Mouse (Mus musculus) intestine, postnatal 0 days (tissue): Measurements from ENCODE around the gene Clca3b. TPM values are rescaled to one million over a fixed set of nuclear protein-coding genes. Genes with fewer than 3 reads are reported as not detected.
"Not testable (repeated sequence)": the region's sequence is repeated elsewhere in the genome, so short reads cannot be mapped to it uniquely, and the experiment has no call there.

ENCODE experiments used
- ATAC-seq: fragments of 200-750 bp; cut with Nextera tagmentation; 2 replicates; pipeline ENCODE4 v1.8.0; 2017; ENCODE audit warnings: mild to moderate bottlenecking, moderate TSS enrichment, moderate library complexity
- H3K27ac ChIP-seq: fragments of 300-500 bp; sonication (generic); 2 replicates; pipeline ENCODE4 v1.5.1; 2014; ENCODE audit warnings: mild to moderate bottlenecking, low read depth, low read length, moderate library complexity
- H3K27me3 ChIP-seq: fragments of 300-500 bp; sonication (generic); replicated peaks from 2 replicates; pipeline ENCODE4 v1.6.1; 2014; ENCODE audit warnings: low read length, mixed read lengths; ENCODE audit not compliant: control insufficient read depth, insufficient read depth
- H3K36me3 ChIP-seq: fragments of 300-500 bp; sonication (generic); 2 replicates; pipeline ENCODE4 v1.6.1; 2014; ENCODE audit warnings: mild to moderate bottlenecking, moderate library complexity; ENCODE audit not compliant: control insufficient read depth, insufficient read depth
- H3K4me1 ChIP-seq: fragments of 300-500 bp; sonication (generic); replicated peaks from 2 replicates; pipeline ENCODE4 v1.6.1; 2014; ENCODE audit warnings: antibody characterized with exemption, low read length, mixed read lengths; ENCODE audit not compliant: control insufficient read depth, insufficient read depth
- H3K4me2 ChIP-seq: fragments of 300-500 bp; sonication (generic); replicated peaks from 2 replicates; pipeline ENCODE4 v1.6.1; 2014; ENCODE audit warnings: low read depth, mild to moderate bottlenecking, moderate library complexity
- H3K4me3 ChIP-seq: fragments of 300-500 bp; sonication (generic); 2 replicates; pipeline ENCODE4 v1.5.1; 2014; ENCODE audit warnings: low read depth, low read length
- H3K9ac ChIP-seq: fragments of 300-500 bp; sonication (generic); 2 replicates; pipeline ENCODE4 v1.6.1; 2014; ENCODE audit warnings: mild to moderate bottlenecking, low read depth, low read length
- H3K9me3 ChIP-seq: fragments of 300-500 bp; sonication (generic); 2 replicates; pipeline ENCODE4 v1.6.1; 2016; ENCODE audit warnings: mixed run types; ENCODE audit not compliant: control insufficient read depth
- CTCF ChIP-seq: sonication (generic); IDR thresholded peaks from 2 replicates; pipeline ENCODE4 v1.5.1; 2016; ENCODE audit warnings: low read depth, mild to moderate bottlenecking, control low read depth, antibody characterized with exemption, moderate library complexity
- WGBS: fragments of 180-500 bp; shearing (Covaris S2); extraction: QIAGEN DNeasy Blood & Tissue Kit; methylation state at CpG from one replicate; pipeline ENCODE4 v1.1.7; 2014; 5-methylcytosine and 5-hydroxymethylcytosine counted together
- polyA plus RNA-seq: library from polyadenylated mRNA; unstranded; fragments of >200 nt; fragmentation: Nextera tagmentation; extraction: Ambion mirVana; gene quantifications from 2 replicates; pipeline ENCODE4 v1.2.1, GENCODE M21; 2015

The Clca3b gene
- 2.5 and 3.6 TPM in 2 replicates for polyA plus RNA-seq

DNA sequence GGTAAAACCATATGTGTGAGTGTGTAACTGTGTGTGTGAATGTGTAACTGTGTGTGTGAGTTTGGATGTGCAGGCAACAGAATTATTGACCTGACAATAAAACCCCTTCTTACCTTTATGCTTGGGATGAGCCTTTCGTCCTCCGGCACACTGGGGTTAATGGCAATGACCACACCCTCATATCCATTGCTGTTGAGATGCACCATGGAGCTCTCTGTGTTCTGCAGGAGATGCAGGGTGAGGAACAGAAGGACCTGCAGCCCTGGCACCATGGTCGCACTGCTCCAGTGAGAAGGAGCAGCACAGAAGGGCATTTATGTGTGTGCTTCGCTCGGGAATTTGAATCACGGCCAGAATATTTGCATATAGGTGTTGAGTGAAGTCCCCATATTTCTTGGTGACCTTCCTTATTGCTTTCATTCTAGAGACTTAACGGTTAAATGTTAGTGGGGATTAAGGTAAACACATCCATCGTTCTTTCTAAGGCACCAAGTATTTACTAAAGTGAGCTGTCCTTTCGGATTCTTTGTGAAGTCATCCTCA, at the start of gene Clca3b:
Gene Clca3b (minus strand): TSS at position 344 of the 543 bp plus-strand sequence.
- Histone ChIP-seq H3K4me3 (0 out of 2 replicates have a peak within 1 kb of the TSS, but pooled peaks have one; percentile 2), H3K4me2 (peak within 1 kb of the TSS; percentile 44)
- H3K9ac ChIP-seq, H3K4me1 ChIP-seq, H3K27me3 ChIP-seq, H3K27ac ChIP-seq, H3K9me3 ChIP-seq, H3K36me3 ChIP-seq: not testable (repeated sequence)
- ATAC-seq, result peak; percentile 85
- 37% methylated on average over 9 of the region's 9 CpGs for WGBS

- WGBS, result 53% methylated on average over 2 of the region's 2 CpGs
- H3K27ac ChIP-seq, result no peak overlapping the region
- no peaks in the 10 kb centered on the region for H3K4me1 ChIP-seq
- TF ChIP-seq CTCF, result no peak
- no peak overlapping the region for H3K4me3 ChIP-seq
- no peak overlapping the region for H3K9ac ChIP-seq
- no peak overlapping the region for H3K4me2 ChIP-seq
- no peaks in the 10 kb centered on the region for H3K36me3 ChIP-seq
- no peaks in the 10 kb centered on the region for H3K9me3 ChIP-seq
- H3K27me3 ChIP-seq, result no peaks in the 10 kb centered on the region
- peak; percentile 51; the same call in 1 of the 2 replicates for ATAC-seq
These were observed 48.0 kb upstream of the Clca3b start for GRCm38 (mm10) chr3:144897042-144897678.

GRCm38 (mm10) chr3:144890246-144890758, 41.1 kb upstream of the Clca3b start:
- ATAC-seq, result no peak
- WGBS, result 31% methylated on average over 2 of the region's 2 CpGs
- H3K9ac ChIP-seq, result no peak overlapping the region
- H3K4me1 ChIP-seq, result no peaks in the 10 kb centered on the region
- TF ChIP-seq CTCF, result no peak
- H3K9me3 ChIP-seq, result no peaks in the 10 kb centered on the region
- H3K36me3 ChIP-seq, result no peaks in the 10 kb centered on the region
- H3K4me3 ChIP-seq, result no peak overlapping the region
- no peak overlapping the region for H3K27ac ChIP-seq
- no peak overlapping the region for H3K4me2 ChIP-seq
- no peaks in the 10 kb centered on the region for H3K27me3 ChIP-seq

- no peak overlapping the region for H3K27ac ChIP-seq
- H3K4me2 ChIP-seq, result no peak overlapping the region
- no peak overlapping the region for H3K9ac ChIP-seq
- H3K9me3 ChIP-seq, result no peaks in the 10 kb centered on the region
- no peak for TF ChIP-seq CTCF
- H3K36me3 ChIP-seq, result no peaks in the 10 kb centered on the region
- no peaks in the 10 kb centered on the region for H3K4me1 ChIP-seq
- H3K4me3 ChIP-seq, result no peak overlapping the region
- peak; percentile 80 for ATAC-seq
- no peaks in the 10 kb centered on the region for H3K27me3 ChIP-seq
These were observed 37.8 kb upstream of the Clca3b start for GRCm38 (mm10) chr3:144886957-144887356.

DNA sequence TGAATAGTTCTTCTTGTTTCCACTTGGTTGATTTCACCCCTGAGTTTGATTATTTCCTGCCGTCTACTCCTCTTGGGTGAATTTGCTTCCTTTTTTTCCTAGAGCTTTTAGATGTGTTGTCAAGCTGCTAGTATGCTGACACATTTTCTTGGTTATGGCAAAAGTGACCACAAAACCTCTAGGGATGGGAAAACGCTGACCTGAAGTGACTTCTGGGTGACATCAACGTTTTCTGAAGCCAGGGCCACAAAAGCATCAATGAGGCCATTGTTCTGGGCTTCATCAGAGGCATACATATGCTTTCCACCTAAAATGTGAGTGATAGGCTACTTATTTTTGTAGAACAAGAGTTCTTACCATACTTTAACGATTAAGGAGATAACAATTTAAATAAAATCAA, 22.9 kb upstream of the Clca3b start:
- H3K36me3 ChIP-seq, H3K4me1 ChIP-seq, H3K4me3 ChIP-seq, H3K27ac ChIP-seq, H3K9me3 ChIP-seq, ATAC-seq, H3K9ac ChIP-seq, H3K27me3 ChIP-seq, H3K4me2 ChIP-seq: not testable (repeated sequence)
- WGBS, result 71% methylated on average over 3 of the region's 4 CpGs

DNA sequence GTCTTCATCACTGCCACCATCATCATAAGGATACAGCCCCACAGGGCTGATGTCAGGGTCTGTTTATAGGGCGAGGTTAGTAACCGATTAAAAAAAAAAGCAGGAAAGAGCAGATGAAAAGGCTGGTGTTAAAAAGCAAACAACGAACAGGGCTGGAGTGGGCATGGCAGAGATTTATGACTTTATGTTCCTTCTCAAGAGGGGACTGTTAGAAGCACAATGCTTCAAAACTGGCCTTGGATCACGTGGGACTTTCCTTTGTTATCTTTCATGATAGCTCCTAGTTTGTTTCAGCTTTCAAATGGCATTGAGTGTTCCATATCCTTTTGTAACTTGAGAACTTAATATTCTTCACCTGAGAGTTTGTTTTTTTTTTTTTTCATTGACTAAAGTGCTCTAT, 427 bp upstream of the Clca3b start:
- no peak for TF ChIP-seq CTCF
- Histone ChIP-seq H3K36me3 (no peaks in the 10 kb centered on the region), H3K4me1 (no peaks in the 10 kb centered on the region), H3K27me3 (no peaks in the 10 kb centered on the region), H3K27ac (no peak overlapping the region), H3K9ac (no peak overlapping the region), H3K9me3 (no peaks in the 10 kb centered on the region), H3K4me3 (0 out of 2 replicates have a peak overlapping the region, but pooled peaks have one; percentile 2), H3K4me2 (peak overlapping the region; percentile 44)
- 8% methylated on average over 4 of the region's 4 CpGs for WGBS
- ATAC-seq, result peak; percentile 88
